Comparison of ENCODE assay signal across 8 mouse cellular contexts in genomic region chr19:58942841-58943828, GRCm38 (mm10). TPM values are rescaled to one million over a fixed set of nuclear protein-coding genes. Genes with fewer than 3 reads are reported as not detected.
DNase-seq lines count a peak whose midpoint lies in the region; ATAC-seq lines count a peak whose summit lies in the region.

TSS of gene Eno4 (plus strand) at chr19:58943425.
TSS of gene Hspa12a (minus strand) at chr19:58943654.

- H3K4me2 ChIP-seq in hindbrain, embryonic 14.5 days (replicated peaks) = peak within 1 kb of the TSS; percentile 79

- H3K9ac ChIP-seq in hindbrain, embryonic 14.5 days = peak within 1 kb of the TSS; percentile 74

- peak; percentile 98 for DNase-seq in NIH3T3 (ENCODE audit: low read depth)
- DNase-seq in cerebellum, adult 9-11 months = peak; percentile 98
- peak; percentile 93 to 97 for DNase-seq in frontal cortex, postnatal 25 days (ENCODE audit: low spot score in 2 of 2)
- DNase-seq in hindbrain, embryonic 14.5 days (ENCODE audit: low spot score) = peak; percentile 96
- DNase-seq in layer of hippocampus, postnatal 36 days = peak; percentile 95 to 96
- DNase-seq in lung, postnatal 36 days = peak; percentile 96
- peak; percentile 98 for DNase-seq in retina, postnatal 1 day
- peak; percentile 87 to 91 for DNase-seq in urinary bladder, adult 18-20 months (ENCODE audit: low spot score in 2 of 2)

- no peaks in the 10 kb centered on the region for H3K36me3 ChIP-seq in hindbrain, embryonic 14.5 days (replicated peaks; ENCODE audit: control insufficient read depth, insufficient read depth)

- peak within 1 kb of the TSS; percentile 60 for H3K4me3 ChIP-seq in hindbrain, embryonic 14.5 days (replicated peaks; ENCODE audit: low read length)

- peak; percentile 96 for ATAC-seq in hindbrain, embryonic 14.5 days (ENCODE audit: low FRiP score)

- no peaks in the 10 kb centered on the region for H3K9me3 ChIP-seq in hindbrain, embryonic 14.5 days (ENCODE audit: control insufficient read depth, low read length)

- peak within 1 kb of the TSS; percentile 38; the same call in 1 of the 2 replicates for H3K27ac ChIP-seq in hindbrain, embryonic 14.5 days

- peaks cover 18% of the 10 kb centered on the region for H3K27me3 ChIP-seq in hindbrain, embryonic 14.5 days (ENCODE audit: control insufficient read depth, insufficient read depth, low read length)

- H3K4me1 ChIP-seq in hindbrain, embryonic 14.5 days (replicated peaks; ENCODE audit: control insufficient read depth, insufficient read depth, low read length) = peaks cover 10% of the 10 kb centered on the region

- under 1% methylated on average over 65 of the region's 65 CpGs for WGBS in hindbrain, embryonic 14.5 days

RNA-seq across cellular contexts. Expression of gene Eno4, which starts in this region (rescaled TPM):
- 1.7 and 2.0 TPM in 2 replicates for polyA plus RNA-seq in hindbrain, embryonic 14.5 days (2014; fragmentation: Nextera tagmentation; extraction: Ambion mirVana)
- 1 to 10 TPM; 1.6 to 1.7 TPM for total RNA-seq in layer of hippocampus, postnatal 36 days (2021)

RNA-seq across cellular contexts. Expression of gene Hspa12a, which starts in this region (rescaled TPM):
- polyA plus RNA-seq in hindbrain, embryonic 14.5 days (2014; fragmentation: Nextera tagmentation; extraction: Ambion mirVana) = 40.5 and 45.5 TPM in 2 replicates
- total RNA-seq in layer of hippocampus, postnatal 36 days (2021) = 100 to 1,000 TPM; 231 to 244 TPM

Comparison
In these comparisons a context has a peak if more than half of its experiments do, and no peak if none do; other contexts are left out.
1. Peak in every context shown above with its lines: DNase-seq, ATAC-seq, H3K4me3 ChIP-seq and H3K27ac ChIP-seq.